Mouse (Mus musculus) midbrain, embryonic 11.5 days (tissue): Measurements from ENCODE around the gene Notch2. TPM values are rescaled to one million over a fixed set of nuclear protein-coding genes. Genes with fewer than 3 reads are reported as not detected.

Source experiments
- ATAC-seq: fragments of 200-750 bp; cut with Nextera tagmentation; 2 replicates; pipeline ENCODE4 v1.8.0; 2017; ENCODE audit warnings: moderate TSS enrichment, moderate library complexity; ENCODE audit not compliant: low FRiP score
- DNase-seq: peaks from one replicate; pipeline ENCODE4 v3.0.0; 2015; ENCODE audit warnings: low spot score; ENCODE audit errors: missing footprints
- H3K27ac ChIP-seq: fragments of 300-500 bp; sonication (generic); 2 replicates; pipeline ENCODE4 v1.5.1; 2014; ENCODE audit warnings: low read depth, low read length
- H3K27me3 ChIP-seq: fragments of 300-500 bp; sonication (generic); 2 replicates; pipeline ENCODE4 v1.6.1; 2014; ENCODE audit warnings: mild to moderate bottlenecking, low read length, moderate library complexity, mixed read lengths; ENCODE audit not compliant: control insufficient read depth, insufficient read depth
- H3K36me3 ChIP-seq: fragments of 300-500 bp; sonication (generic); 2 replicates; pipeline ENCODE4 v1.6.1; 2014; ENCODE audit warnings: mild to moderate bottlenecking, low read length, moderate library complexity, mixed read lengths; ENCODE audit not compliant: control insufficient read depth, insufficient read depth
- H3K4me1 ChIP-seq: fragments of 300-500 bp; sonication (generic); 2 replicates; pipeline ENCODE4 v1.6.1; 2014; ENCODE audit warnings: low read length; ENCODE audit not compliant: control insufficient read depth, insufficient read depth
- H3K4me2 ChIP-seq: fragments of 300-500 bp; sonication (generic); 2 replicates; pipeline ENCODE4 v1.6.1; 2014; ENCODE audit warnings: mild to moderate bottlenecking, moderate library complexity
- H3K4me3 ChIP-seq: fragments of 300-500 bp; sonication (generic); 2 replicates; pipeline ENCODE4 v1.5.1; 2014; ENCODE audit warnings: low read depth, low read length
- H3K9ac ChIP-seq: fragments of 300-500 bp; sonication (generic); 2 replicates; pipeline ENCODE4 v1.6.1; 2014; ENCODE audit warnings: low read length
- H3K9me3 ChIP-seq: fragments of 300-500 bp; sonication (generic); 2 replicates; pipeline ENCODE4 v1.6.1; 2016; ENCODE audit warnings: low read length; ENCODE audit not compliant: control insufficient read depth
- WGBS: fragments of 180-500 bp; shearing (Covaris S2); extraction: QIAGEN DNeasy Blood & Tissue Kit; methylation state at CpG from one replicate; pipeline ENCODE4 v1.1.7; 2014; 5-methylcytosine and 5-hydroxymethylcytosine counted together
- polyA plus RNA-seq: library from polyadenylated mRNA; unstranded; fragments of >200 nt; fragmentation: Nextera tagmentation; extraction: Ambion mirVana; gene quantifications from 2 replicates; pipeline ENCODE4 v1.2.1, GENCODE M21; 2014

The Notch2 gene
- polyA plus RNA-seq, 1 experiment from 2014 or later = 17.6 TPM

GRCm38 (mm10) chr3:98020431-98021229 is 7.3 kb downstream of the Notch2 start:
- Histone ChIP-seq H3K27me3 (no peaks in the 10 kb centered on the region), H3K4me1 (peaks cover 29% of the 10 kb centered on the region), H3K9ac (no peak overlapping the region), H3K9me3 (no peaks in the 10 kb centered on the region), H3K36me3 (no peaks in the 10 kb centered on the region), H3K27ac (no peak overlapping the region), H3K4me3 (no peak overlapping the region), H3K4me2 (no peak overlapping the region)
- ATAC-seq (0 out of 2 replicates have a peak, but pooled peaks have one; percentile 26), DNase-seq (no peak)
- WGBS = 81% methylated on average over 9 of the region's 9 CpGs

- Histone ChIP-seq H3K4me1 (peaks cover 43% of the 10 kb centered on the region), H3K4me3 (no peak overlapping the region), H3K27ac (no peak overlapping the region)
These were observed 11.0 kb downstream of the Notch2 start for GRCm38 (mm10) chr3:98024288-98024848.

GRCm38 (mm10) chr3:98025521-98025920 is 12.2 kb downstream of the Notch2 start:
- Histone ChIP-seq H3K4me3 (no peak overlapping the region), H3K27ac (peak overlapping the region; percentile 23; the same call in 1 of the 2 replicates), H3K9ac (no peak overlapping the region), H3K27me3 (no peaks in the 10 kb centered on the region; the same call in 1 of the 2 replicates), H3K9me3 (no peaks in the 10 kb centered on the region), H3K4me1 (peaks cover 41% of the 10 kb centered on the region), H3K36me3 (no peaks in the 10 kb centered on the region), H3K4me2 (no peak overlapping the region; the same call in 1 of the 2 replicates)
- ATAC-seq = peak; percentile 38; the same call in 1 of the 2 replicates
- no peak for DNase-seq
- 19% methylated on average over 14 of the region's 14 CpGs for WGBS

More at GRCm38 (mm10) chr3:98024288-98024848, 11.0 kb downstream of the Notch2 start:
- Histone ChIP-seq H3K9ac (0 out of 2 replicates have a peak overlapping the region, but pooled peaks have one; percentile 4), H3K27me3 (no peaks in the 10 kb centered on the region; the same call in 1 of the 2 replicates), H3K4me2 (peak overlapping the region; percentile 19; the same call in 1 of the 2 replicates), H3K36me3 (no peaks in the 10 kb centered on the region), H3K9me3 (no peaks in the 10 kb centered on the region)
- ATAC-seq (peak; percentile 57), DNase-seq (peak; percentile 91)
- under 1% methylated on average over 13 of the region's 13 CpGs for WGBS

GRCm38 (mm10) chr3:98025921-98026880 is 12.9 kb downstream of the Notch2 start:
- H3K9ac ChIP-seq = 0 out of 2 replicates have a peak overlapping the region, but pooled peaks have one; percentile 11
- peaks cover 41% of the 10 kb centered on the region for H3K4me1 ChIP-seq
- H3K27me3 ChIP-seq = no peaks in the 10 kb centered on the region; the same call in 1 of the 2 replicates
- ATAC-seq (peak; percentile 57; the same call in 1 of the 2 replicates), DNase-seq (no peak)
- no peak overlapping the region for H3K4me3 ChIP-seq
- WGBS = 32% methylated on average over 10 of the region's 10 CpGs
- H3K4me2 ChIP-seq = no peak overlapping the region; the same call in 1 of the 2 replicates
- no peaks in the 10 kb centered on the region for H3K9me3 ChIP-seq
- H3K36me3 ChIP-seq = no peaks in the 10 kb centered on the region
- H3K27ac ChIP-seq = peak overlapping the region; percentile 23; the same call in 1 of the 2 replicates

GRCm38 (mm10) chr3:98027371-98027774 is 14.0 kb downstream of the Notch2 start:
- peaks cover 41% of the 10 kb centered on the region for H3K4me1 ChIP-seq
- DNase-seq (no peak), ATAC-seq (no peak)
- no peak overlapping the region for H3K4me2 ChIP-seq
- no peak overlapping the region for H3K27ac ChIP-seq
- no peaks in the 10 kb centered on the region for H3K9me3 ChIP-seq
- no peaks in the 10 kb centered on the region for H3K36me3 ChIP-seq
- H3K9ac ChIP-seq = no peak overlapping the region
- WGBS = 66% methylated on average over 3 of the region's 3 CpGs
- H3K4me3 ChIP-seq = no peak overlapping the region
- H3K27me3 ChIP-seq = no peaks in the 10 kb centered on the region; the same call in 1 of the 2 replicates

- DNase-seq = no peak
- no peak overlapping the region for H3K27ac ChIP-seq
- no peak overlapping the region for H3K9ac ChIP-seq
- no peak overlapping the region for H3K4me2 ChIP-seq
- no peak overlapping the region for H3K4me3 ChIP-seq
- H3K36me3 ChIP-seq = no peaks in the 10 kb centered on the region
- no peaks in the 10 kb centered on the region for H3K9me3 ChIP-seq
- H3K4me1 ChIP-seq = peaks cover 41% of the 10 kb centered on the region
- no peak for ATAC-seq
- H3K27me3 ChIP-seq = no peaks in the 10 kb centered on the region; the same call in 1 of the 2 replicates
- WGBS = 36% methylated on average over 4 of the region's 4 CpGs
These were observed 14.7 kb downstream of the Notch2 start for GRCm38 (mm10) chr3:98028072-98028471.

GRCm38 (mm10) chr3:98028936-98029335 is 15.6 kb downstream of the Notch2 start:
- H3K4me3 ChIP-seq = no peak overlapping the region
- no peaks in the 10 kb centered on the region for H3K9me3 ChIP-seq
- peaks cover 41% of the 10 kb centered on the region for H3K4me1 ChIP-seq
- no peak for ATAC-seq
- H3K4me2 ChIP-seq = no peak overlapping the region
- no peak for DNase-seq
- H3K9ac ChIP-seq = no peak overlapping the region
- H3K27ac ChIP-seq = no peak overlapping the region
- H3K27me3 ChIP-seq = no peaks in the 10 kb centered on the region; the same call in 1 of the 2 replicates
- WGBS = 73% methylated on average over 10 of the region's 10 CpGs
- no peaks in the 10 kb centered on the region for H3K36me3 ChIP-seq

- ATAC-seq = no peak
- DNase-seq = no peak
- 86% methylated on average over 7 of the region's 7 CpGs for WGBS
- Histone ChIP-seq H3K9me3 (no peaks in the 10 kb centered on the region), H3K9ac (no peak overlapping the region), H3K27ac (no peak overlapping the region), H3K4me3 (no peak overlapping the region), H3K4me2 (no peak overlapping the region), H3K4me1 (peaks cover 35% of the 10 kb centered on the region), H3K36me3 (no peaks in the 10 kb centered on the region), H3K27me3 (no peaks in the 10 kb centered on the region; the same call in 1 of the 2 replicates)
These were observed 17.8 kb downstream of the Notch2 start for GRCm38 (mm10) chr3:98031104-98031503.
